Mouse (Mus musculus): ENCODE measurements around the gene Gm10337. TPM values are rescaled to one million over a fixed set of nuclear protein-coding genes. Genes with fewer than 3 reads are reported as not detected.
A peak's percentile ranks its signal among the peaks of the same experiment; 100 is the strongest.

The Gm10337 gene
- polyA plus RNA-seq, 1 experiment from 2014 or later, result not detected

DNA sequence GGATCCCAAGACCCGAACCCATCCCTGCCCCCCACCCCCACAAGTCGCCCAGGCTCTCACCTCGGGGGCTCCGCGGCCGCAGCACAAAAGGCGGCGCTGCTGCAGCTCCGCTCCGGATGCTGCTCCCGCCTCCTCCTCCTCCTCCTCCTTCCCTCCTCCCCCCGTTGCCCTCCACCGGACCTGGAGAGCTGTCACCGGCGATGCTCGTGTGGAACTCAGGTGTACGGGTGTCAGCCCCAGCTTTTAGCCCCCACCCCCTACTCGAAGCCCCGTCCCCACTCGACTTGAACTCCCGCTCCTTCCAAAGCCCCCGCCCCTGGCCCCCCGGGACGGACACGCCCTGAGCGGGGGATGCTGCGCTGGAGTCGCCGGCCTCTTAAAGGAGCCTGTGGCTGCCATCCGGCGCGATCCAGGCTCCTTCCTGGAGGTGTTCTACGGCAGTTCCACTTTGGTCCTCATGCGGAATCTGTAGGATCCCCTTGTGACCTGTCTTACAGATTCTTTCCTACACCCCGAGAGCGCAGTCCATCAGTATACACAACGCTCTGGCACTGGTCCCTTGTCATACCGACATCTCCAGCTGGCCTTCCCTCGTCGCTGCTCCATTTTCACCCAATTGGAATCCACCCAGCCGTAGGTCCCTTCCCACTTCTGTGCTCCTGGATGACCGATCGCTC is 13.3 kb downstream of the Gm10337 start, which contains the start of gene Map3k12:
Gene Map3k12 (minus strand): TSS at position 337 of the 677 bp plus-strand sequence.
- ATAC-seq (ENCODE audit: insufficient number of reproducible peaks, insufficient read depth, low FRiP score, low TSS enrichment, low read depth), result no peak
- peaks cover 33% of the 10 kb centered on the region for H3K4me1 ChIP-seq (replicated peaks)

DNA sequence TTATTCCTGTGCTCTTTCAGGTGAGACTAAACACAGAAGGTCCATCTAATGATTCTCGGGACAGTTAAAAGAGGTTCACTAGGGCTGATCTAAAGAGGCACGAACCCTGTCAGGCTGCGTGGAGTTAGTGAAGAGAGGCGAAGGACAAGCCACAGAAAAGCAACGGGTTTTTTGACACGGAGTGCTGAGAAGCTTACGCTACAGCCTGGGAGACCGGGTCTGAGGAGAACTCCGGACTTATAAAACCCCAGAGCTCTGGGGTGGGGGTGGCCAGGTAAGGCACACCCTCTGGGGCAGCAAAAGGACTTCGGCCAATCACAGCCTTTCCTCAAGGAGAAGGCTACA is 14.1 kb downstream of the Gm10337 start:
- peak overlapping the region; percentile 84 for H3K9ac ChIP-seq (replicated peaks)
- peaks cover 26% of the 10 kb centered on the region for H3K4me1 ChIP-seq (replicated peaks)
- peak overlapping the region; percentile 85 for H3K27ac ChIP-seq
- H3K36me3 ChIP-seq, result peaks cover 22% of the 10 kb centered on the region
- 0% methylated on average over 10 of the region's 10 CpGs for whole genome bisulfite sequencing
- no peaks in the 10 kb centered on the region for H3K27me3 ChIP-seq
- peak overlapping the region; percentile 76 for H3K4me2 ChIP-seq
- peak overlapping the region; percentile 70 for H3K4me3 ChIP-seq (replicated peaks)
- no peaks in the 10 kb centered on the region for H3K9me3 ChIP-seq
- ATAC-seq (ENCODE audit: insufficient number of reproducible peaks, insufficient read depth, low FRiP score, low TSS enrichment, low read depth), result no peak

More for the DNA sequence above, 13.3 kb downstream of the Gm10337 start, which contains the start of gene Map3k12:
- Histone ChIP-seq H3K27ac (peak within 1 kb of the TSS; percentile 98), H3K9me3 (no peaks in the 10 kb centered on the region), H3K9ac (replicated peaks) (peak within 1 kb of the TSS; percentile 84), H3K27me3 (no peaks in the 10 kb centered on the region), H3K36me3 (peaks cover 15% of the 10 kb centered on the region), H3K4me3 (replicated peaks) (peak within 1 kb of the TSS; percentile 70), H3K4me2 (peak within 1 kb of the TSS; percentile 76)
- under 1% methylated on average over 43 of the region's 43 CpGs for WGBS

DNA sequence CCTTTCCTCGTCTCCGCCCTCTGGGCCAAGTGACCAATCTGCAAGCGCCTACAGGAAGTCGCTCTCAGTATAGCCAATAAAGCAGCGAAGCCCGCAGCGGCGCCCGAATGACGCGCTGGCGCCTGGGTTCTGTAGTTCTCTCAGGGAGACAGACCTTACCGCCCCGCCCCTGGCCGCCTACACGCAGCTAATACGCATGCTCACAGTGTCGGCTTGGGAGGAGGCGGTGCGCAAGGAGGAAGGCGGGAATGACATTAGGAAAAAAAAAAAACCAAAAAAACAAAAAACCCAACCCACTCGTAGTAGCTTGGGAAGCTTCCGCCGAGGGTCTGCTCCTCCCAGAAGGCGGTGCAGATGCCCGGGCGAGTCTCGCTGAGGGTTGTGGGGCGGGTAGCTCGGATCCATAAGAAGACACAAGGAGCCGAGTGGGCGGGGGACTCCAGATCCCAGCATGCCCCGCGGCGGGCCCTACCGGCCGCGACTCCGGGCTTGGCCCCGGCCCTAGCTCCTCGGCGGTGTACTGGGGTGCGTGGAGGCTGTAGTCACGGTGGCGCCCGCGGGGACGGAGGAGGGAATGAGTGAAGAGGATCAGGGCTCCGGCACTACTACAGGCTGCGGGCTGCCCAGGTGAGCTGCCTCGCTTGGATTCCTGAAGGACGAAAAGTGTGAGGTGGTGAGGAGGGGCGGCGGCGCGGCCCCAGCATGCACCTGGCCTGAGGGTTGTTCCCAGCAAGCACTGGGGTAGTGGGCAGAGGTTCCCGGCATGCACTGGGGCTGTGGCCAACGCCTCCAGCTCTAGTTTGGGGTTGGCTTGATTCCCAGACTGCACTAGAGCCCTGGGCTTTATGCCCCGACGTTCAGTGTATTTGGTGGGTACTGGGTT is 14.7 kb downstream of the Gm10337 start, which contains the start of gene Tarbp2:
Gene Tarbp2 (plus strand): TSS at position 217 of the 883 bp plus-strand sequence.
- H3K9ac ChIP-seq (replicated peaks), result peak within 1 kb of the TSS; percentile 84
- under 1% methylated on average over 60 of the region's 60 CpGs for WGBS

DNA sequence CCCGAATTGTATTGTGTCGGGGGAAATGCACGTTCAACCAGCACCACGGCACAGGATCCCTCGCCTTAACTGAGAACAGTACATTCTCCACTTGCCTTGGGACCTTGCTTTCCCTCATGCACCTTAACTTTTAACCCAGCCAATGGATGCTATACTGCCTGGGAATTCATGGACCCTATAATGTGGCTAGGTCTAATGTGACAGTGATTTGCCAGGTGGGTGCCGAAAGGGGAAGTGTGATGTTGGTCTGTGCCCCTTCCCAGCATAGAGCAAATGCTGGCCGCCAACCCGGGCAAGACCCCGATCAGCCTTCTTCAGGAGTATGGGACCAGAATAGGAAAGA is 15.3 kb downstream of the Gm10337 start:
- Histone ChIP-seq H3K9me3 (no peaks in the 10 kb centered on the region), H3K27ac (peak overlapping the region; percentile 98), H3K36me3 (peaks cover 30% of the 10 kb centered on the region), H3K4me1 (replicated peaks) (peaks cover 22% of the 10 kb centered on the region), H3K4me2 (peak overlapping the region; percentile 59), H3K27me3 (no peaks in the 10 kb centered on the region), H3K4me3 (replicated peaks) (peak overlapping the region; percentile 70), H3K9ac (replicated peaks) (peak overlapping the region; percentile 81)
- 10% methylated on average over 9 of the region's 9 CpGs for WGBS
- no peak for ATAC-seq (ENCODE audit: insufficient number of reproducible peaks, insufficient read depth, low FRiP score, low TSS enrichment, low read depth)

More for the DNA sequence above, 14.7 kb downstream of the Gm10337 start, which contains the start of gene Tarbp2:
- no peaks in the 10 kb centered on the region for H3K27me3 ChIP-seq
- peak within 1 kb of the TSS; percentile 70 for H3K4me3 ChIP-seq (replicated peaks)
- peaks cover 26% of the 10 kb centered on the region for H3K36me3 ChIP-seq
- peak; percentile 90 for ATAC-seq (ENCODE audit: insufficient number of reproducible peaks, insufficient read depth, low FRiP score, low TSS enrichment, low read depth)
- no peaks in the 10 kb centered on the region for H3K9me3 ChIP-seq
- H3K4me2 ChIP-seq, result peak within 1 kb of the TSS; percentile 76
- peak within 1 kb of the TSS; percentile 98 for H3K27ac ChIP-seq
- peaks cover 22% of the 10 kb centered on the region for H3K4me1 ChIP-seq (replicated peaks)

DNA sequence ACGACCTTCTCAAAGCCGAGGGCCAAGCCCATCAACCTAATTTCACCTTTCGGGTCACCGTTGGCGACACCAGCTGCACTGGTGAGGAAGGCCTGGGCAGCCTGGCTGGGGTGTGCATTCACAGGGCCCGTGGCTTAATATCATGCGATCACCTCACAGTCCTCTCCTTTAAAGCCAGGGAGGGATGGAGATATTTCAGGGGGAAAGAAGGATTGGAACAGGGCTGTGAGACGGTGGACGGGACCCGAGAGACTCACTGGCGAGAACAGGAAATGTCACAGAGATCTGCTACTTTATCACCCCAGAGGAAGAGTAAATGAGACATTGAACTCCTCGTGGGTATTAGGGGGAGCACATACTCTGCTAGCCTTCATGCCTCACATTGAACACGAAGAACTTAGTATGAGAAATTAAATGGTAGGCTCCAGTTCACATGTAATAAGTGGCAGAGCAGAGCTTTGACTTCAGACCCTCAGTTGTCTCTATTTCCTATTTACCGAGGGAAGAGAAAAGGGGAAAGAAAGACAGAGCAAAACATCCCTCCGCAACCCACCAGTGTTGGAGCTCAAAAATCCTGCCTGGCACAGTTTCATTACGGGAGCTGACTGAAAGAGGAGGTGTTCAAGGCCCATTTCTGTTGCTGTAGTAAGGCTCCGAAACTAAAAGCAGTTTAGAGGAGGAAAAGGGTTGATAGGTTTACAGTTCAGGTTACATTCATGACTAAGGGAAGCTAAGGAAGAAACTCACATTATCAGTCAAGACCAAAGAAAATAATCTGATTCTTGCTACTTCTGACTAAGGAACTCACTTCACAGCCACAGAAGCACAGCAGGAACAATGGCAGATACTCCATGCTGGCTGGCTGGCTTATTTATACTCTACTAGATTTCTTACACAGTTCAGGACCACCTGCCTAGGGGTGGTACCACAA is 16.0 kb downstream of the Gm10337 start:
- 61% methylated on average over 17 of the region's 17 CpGs for WGBS
- H3K4me1 ChIP-seq (replicated peaks), result peaks cover 22% of the 10 kb centered on the region

GRCm38 (mm10) chr15:102520416-102520815 is 16.9 kb downstream of the Gm10337 start:
- Histone ChIP-seq H3K4me2 (no peak overlapping the region), H3K4me3 (replicated peaks) (no peak overlapping the region), H3K4me1 (replicated peaks) (peaks cover 19% of the 10 kb centered on the region), H3K9me3 (no peaks in the 10 kb centered on the region), H3K27ac (0 out of 2 replicates have a peak overlapping the region, but pooled peaks have one; percentile 12), H3K27me3 (no peaks in the 10 kb centered on the region), H3K9ac (replicated peaks) (no peak overlapping the region), H3K36me3 (peaks cover 38% of the 10 kb centered on the region)
- no peak for ATAC-seq (ENCODE audit: insufficient number of reproducible peaks, insufficient read depth, low FRiP score, low TSS enrichment, low read depth)
- 82% methylated on average over 4 of the region's 4 CpGs for WGBS

More for the DNA sequence above, 16.0 kb downstream of the Gm10337 start:
- Histone ChIP-seq H3K27me3 (no peaks in the 10 kb centered on the region), H3K4me2 (peak overlapping the region; percentile 59), H3K9me3 (no peaks in the 10 kb centered on the region), H3K9ac (replicated peaks) (peak overlapping the region; percentile 81), H3K4me3 (replicated peaks) (peak overlapping the region; percentile 70), H3K27ac (peak overlapping the region; percentile 98), H3K36me3 (peaks cover 36% of the 10 kb centered on the region)
- ATAC-seq (ENCODE audit: insufficient number of reproducible peaks, insufficient read depth, low FRiP score, low TSS enrichment, low read depth), result no peak

DNA sequence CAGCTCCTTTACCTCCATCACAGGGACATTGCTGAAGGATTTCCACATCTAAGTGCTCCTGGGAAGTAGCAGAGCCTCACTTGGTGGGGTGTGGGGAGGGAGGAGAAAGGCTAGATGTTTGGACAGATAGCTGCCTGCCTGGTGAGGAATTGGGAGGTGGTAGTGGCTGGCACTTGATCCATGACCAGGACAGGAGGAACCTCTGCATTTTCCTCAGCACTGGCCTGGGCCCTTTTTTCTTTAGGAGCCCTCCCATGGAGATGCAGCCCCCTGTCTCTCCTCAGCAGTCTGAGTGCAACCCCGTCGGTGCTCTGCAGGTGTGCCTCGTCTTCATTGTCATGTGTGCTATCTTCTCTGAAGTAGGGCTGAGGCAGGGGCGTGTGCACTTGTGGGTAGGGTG is 18.0 kb downstream of the Gm10337 start:
- Histone ChIP-seq H3K4me3 (replicated peaks) (no peak overlapping the region), H3K36me3 (peaks cover 40% of the 10 kb centered on the region), H3K4me1 (replicated peaks) (peaks cover 10% of the 10 kb centered on the region), H3K27ac (no peak overlapping the region), H3K9me3 (no peaks in the 10 kb centered on the region), H3K27me3 (no peaks in the 10 kb centered on the region), H3K9ac (replicated peaks) (no peak overlapping the region), H3K4me2 (no peak overlapping the region)
- WGBS, result 87% methylated on average over 4 of the region's 4 CpGs
- ATAC-seq (ENCODE audit: insufficient number of reproducible peaks, insufficient read depth, low FRiP score, low TSS enrichment, low read depth), result no peak

- Histone ChIP-seq H3K9ac (replicated peaks) (no peak within 1 kb of the TSS), H3K36me3 (peaks cover 70% of the 10 kb centered on the region), H3K4me3 (replicated peaks) (no peak within 1 kb of the TSS), H3K4me1 (replicated peaks) (no peaks in the 10 kb centered on the region), H3K4me2 (no peak within 1 kb of the TSS), H3K27ac (peak within 1 kb of the TSS; percentile 24; the same call in 1 of the 2 replicates), H3K27me3 (no peaks in the 10 kb centered on the region), H3K9me3 (no peaks in the 10 kb centered on the region)
- 8% methylated on average over 3 of the region's 3 CpGs for WGBS
- ATAC-seq (ENCODE audit: insufficient number of reproducible peaks, insufficient read depth, low FRiP score, low TSS enrichment, low read depth), result no peak
Measured at GRCm38 (mm10) chr15:102524892-102525485, 21.5 kb downstream of the Gm10337 start, which contains the start of gene Npff. Gene Npff (minus strand): TSS chr15:102524942.

- no peak for ATAC-seq (ENCODE audit: insufficient number of reproducible peaks, insufficient read depth, low FRiP score, low TSS enrichment, low read depth)
- Histone ChIP-seq H3K9me3 (no peaks in the 10 kb centered on the region), H3K4me3 (replicated peaks) (no peak overlapping the region), H3K27ac (no peak overlapping the region), H3K36me3 (peaks cover 73% of the 10 kb centered on the region), H3K27me3 (no peaks in the 10 kb centered on the region), H3K4me1 (replicated peaks) (no peaks in the 10 kb centered on the region), H3K9ac (replicated peaks) (no peak overlapping the region), H3K4me2 (no peak overlapping the region)
- WGBS, result 82% methylated on average over 6 of the region's 6 CpGs
Measured at GRCm38 (mm10) chr15:102526111-102527002, 22.8 kb downstream of the Gm10337 start.

Measured in limb, embryonic 12.5 days (tissue).